Mouse (Mus musculus) left cerebral cortex, adult 9 months (tissue): Measurements from ENCODE around the gene Ric1.
A peak's percentile ranks its signal among the peaks of the same experiment; 100 is the strongest.

Experiments used
- DNase-seq, 2 experiments: peaks; one replicate each; pipeline ENCODE4 v3.0.0; 2022; ENCODE audit warnings: low spot score in 2 of 2

Gene Ric1

GRCm38 (mm10) chr19:29521637-29522435 lies at the start of gene Ric1:
Gene Ric1 (plus strand): TSS chr19:29522282.
- DNase-seq = peak; percentile 62 to 79

- no peak for DNase-seq
These were observed 49.7 kb upstream of the Ric1 start for GRCm38 (mm10) chr19:29472424-29472823.

DNA sequence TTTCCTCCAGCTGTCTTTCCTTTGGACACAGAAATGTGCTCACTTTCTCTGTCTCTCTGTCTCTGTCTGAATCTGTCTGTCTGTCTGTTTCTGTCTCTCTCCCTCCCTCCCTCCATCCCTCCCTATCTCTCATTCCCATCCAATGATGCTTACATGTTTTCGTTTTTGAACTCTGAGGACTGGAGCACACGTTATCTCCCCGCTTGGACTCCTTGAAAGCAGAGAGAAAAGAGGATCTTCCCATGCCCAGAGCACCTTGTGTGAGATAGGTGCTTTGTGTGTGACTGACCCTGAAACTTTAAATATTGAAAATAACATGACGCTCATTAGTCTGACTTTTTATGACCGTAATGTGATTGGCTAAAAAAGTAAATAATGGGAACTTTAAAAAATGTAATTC lies 49.1 kb upstream of the Ric1 start:
- no peak for DNase-seq

DNA sequence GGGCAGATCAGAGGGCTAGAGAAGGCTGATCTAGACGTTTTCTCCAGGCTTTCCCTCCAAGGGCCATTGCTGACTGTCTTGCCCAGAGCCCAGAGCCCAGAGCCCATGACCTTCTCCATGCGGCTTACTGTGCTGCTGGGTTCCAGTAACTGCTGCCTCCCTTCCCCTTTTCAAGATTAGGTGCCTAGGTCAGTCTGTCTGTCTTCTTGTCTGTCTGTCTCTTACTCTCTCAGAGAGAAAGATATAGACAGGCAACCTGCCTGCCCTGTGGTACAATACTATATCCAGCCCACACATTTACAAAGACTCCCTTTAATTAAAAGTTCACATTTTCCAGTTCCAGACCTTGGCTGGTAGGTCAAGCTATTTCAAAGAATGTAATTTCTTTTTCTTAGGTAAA lies 47.3 kb upstream of the Ric1 start:
- no peak for DNase-seq

DNA sequence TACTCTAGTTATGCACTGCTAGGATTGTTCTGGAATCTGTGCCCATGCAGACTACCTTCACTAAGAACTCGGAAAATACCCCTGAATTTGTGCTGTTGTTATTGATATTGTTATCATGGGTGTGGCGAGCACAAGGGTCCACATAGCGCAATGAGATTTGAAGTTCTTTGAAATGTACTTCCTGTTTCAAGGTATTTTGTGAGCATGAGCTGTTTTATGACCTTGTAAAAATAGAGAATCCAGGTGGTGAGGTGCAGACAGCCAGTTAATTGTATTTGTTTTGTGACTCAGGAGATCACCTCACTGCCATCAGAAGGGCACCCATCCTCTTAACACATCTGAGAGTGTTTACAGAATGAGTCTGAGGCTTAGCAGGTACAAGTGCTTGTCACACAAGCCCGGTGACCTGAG lies 46.9 kb upstream of the Ric1 start:
- DNase-seq = no peak

GRCm38 (mm10) chr19:29478598-29478997 lies 43.5 kb upstream of the Ric1 start:
- DNase-seq = no peak

DNA sequence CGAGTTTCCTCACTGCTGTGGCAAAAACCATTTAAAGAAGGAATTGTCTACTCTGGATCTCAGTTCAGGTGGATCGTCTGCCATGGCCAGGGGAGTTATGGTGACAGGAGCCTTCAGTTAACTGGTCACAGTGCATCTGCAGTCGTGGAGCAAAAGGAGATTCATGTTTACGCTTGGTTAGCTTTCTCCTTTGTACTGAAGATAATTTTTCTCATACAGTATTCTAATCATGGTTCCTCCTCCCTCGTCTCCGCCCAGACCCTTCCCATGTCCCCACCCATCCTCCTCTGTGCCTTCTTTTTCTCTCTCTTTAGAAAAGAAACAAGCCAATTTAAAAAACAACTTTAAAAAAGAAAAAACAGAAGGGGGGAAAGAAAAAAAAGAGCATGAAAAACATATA lies 40.5 kb upstream of the Ric1 start:
- DNase-seq = no peak

DNA sequence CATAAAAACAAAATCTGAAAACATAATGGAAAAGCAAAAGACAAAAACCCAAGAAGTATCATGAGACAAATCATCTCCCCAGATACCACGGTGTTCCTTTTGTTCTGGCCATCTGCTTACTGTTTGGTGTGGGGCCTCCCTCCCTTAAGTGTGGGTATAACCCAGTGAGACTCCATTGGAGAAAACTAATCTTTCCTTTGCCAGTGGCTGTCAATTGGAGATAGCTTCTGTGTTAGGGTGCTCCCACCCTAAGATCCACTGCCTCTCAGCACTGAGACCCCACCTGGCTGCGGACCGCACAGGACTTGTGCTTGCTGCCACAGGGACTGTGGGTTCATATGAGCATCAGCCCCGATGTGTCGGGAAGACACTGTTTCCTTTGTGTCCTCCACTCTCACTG lies 39.9 kb upstream of the Ric1 start:
- DNase-seq = no peak

- no peak for DNase-seq
These were observed 39.4 kb upstream of the Ric1 start for GRCm38 (mm10) chr19:29482637-29483036.

DNA sequence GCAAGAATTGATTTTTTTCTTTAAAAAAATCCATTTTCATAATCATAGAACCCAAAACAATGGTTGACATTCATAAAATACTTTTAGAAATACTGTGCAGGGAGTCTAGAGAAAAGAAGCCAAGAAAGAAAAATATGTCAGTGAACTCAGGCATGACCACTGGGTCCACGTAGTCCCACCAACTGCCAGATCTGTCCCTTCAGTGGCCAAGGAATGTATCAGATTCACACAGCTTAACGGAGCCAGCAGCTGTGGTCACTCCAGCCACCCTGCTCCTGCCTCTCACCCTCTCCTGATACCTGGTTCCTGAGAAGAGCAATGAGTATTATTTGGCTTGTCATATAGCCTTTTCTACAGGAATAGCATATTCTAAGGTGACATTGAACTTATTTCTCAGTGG lies 38.7 kb upstream of the Ric1 start:
- no peak for DNase-seq

- no peak for DNase-seq
These were observed 37.5 kb upstream of the Ric1 start for GRCm38 (mm10) chr19:29484537-29484936.

- no peak for DNase-seq
These were observed 36.7 kb upstream of the Ric1 start for GRCm38 (mm10) chr19:29485257-29485948.

DNA sequence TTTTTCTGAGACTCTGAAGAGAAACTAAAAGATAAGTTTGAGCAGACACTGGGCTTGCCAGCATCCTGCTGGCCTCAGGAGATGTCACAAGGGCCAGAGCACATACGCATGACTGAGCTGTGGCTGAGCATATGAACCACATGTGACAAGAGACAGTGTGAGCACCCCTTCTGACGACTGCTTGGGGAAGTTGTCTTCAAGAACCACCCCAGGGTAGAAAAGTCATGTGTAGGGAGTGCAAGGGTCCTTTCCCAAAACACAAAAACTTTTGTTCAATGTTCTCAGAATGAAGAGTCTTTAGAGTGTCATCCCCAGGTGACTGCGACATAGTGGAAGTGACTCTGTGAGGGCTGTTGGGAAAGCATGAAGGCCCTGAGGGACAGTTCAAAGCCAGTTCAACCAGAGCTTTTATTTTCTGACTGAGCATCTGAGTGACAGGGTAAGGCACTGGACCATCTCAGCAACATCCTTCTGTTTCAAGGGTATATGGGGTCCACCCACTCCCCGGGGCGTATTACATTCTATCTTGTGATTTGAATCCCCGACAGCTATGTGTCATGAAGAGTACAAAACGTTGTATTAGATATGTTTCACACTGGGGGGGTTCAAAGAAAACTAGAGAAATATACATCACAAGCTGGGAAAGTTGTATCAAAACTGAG lies 35.4 kb upstream of the Ric1 start:
- no peak for DNase-seq

DNA sequence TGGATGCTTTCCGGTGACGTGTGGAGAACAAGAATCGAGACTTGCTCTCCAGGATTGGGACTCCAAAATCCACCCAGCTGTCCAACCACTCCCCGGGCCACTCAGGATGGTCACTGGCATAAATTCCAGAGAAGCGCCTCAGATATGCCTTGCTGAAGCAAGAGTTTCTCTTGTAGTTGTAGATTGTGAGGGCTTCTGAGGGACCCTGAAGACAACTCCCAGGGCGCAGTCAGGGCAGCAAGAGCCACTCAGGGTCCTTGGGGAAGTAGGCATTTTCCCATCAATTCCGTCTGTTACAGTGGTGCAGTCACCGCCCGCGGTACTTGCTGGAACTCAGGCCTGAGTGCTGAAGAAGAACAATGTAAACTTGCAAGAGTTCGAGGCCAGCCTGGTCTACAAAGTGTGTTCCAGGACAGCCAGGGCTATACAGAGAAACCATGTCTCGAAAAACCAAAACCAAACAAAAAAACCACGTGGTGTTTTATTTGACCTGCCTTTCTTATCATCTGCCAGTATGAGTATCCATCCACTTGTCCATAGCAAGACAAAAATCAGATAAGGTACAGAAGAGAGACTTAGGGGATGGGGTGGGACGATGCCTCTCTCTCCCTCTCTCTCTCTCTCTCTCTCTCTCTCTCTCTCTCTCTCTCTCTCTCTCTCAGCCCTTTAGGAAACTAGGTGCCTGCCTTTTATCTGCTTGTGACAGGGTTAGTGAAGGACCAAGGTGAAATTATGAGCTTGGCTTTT lies 34.6 kb upstream of the Ric1 start:
- DNase-seq = no peak

GRCm38 (mm10) chr19:29488073-29488390 lies 34.0 kb upstream of the Ric1 start:
- DNase-seq = no peak

DNA sequence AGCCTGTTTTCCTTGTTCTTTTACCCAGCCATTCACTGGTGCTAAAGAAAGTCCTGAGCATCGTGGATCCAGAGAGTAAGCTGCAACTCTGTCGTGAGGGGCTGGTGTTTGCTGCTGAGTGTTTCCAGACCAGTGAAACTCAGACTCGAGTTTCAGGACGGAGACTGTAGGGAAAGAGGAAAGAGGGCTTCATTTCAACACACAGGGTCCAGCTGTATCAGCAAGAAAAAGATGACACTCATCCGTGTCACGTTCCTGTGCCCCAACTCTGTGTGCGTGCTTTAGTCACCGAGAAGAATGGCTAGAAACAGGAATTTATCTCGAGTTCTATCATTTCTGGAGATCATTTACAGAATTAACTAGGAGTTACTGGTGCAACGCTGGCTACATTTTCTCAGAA lies 33.7 kb upstream of the Ric1 start:
- no peak for DNase-seq

DNA sequence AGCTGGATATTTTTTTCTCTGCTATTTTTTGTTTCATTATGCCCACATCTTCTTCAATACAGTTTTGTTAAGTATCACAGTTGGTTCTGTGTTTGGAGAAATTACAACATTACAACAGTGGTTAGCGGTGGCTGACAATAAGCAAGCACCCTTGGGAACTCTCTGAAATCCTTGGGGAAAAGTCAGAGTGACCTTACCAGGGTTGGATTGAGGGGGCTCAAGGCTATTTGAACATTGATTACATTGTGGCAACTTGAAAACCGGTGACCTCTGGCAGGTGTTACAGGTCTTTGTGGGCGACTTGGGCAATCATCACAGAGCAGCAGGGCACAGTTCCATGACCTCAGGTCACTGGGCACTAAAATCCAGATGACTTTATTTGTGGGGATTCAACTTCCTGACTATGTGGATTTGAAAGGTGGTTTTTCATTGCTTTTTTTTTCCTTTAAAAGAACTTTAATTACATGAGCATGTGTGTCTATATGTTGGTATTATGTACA lies 32.2 kb upstream of the Ric1 start:
- DNase-seq = no peak

DNA sequence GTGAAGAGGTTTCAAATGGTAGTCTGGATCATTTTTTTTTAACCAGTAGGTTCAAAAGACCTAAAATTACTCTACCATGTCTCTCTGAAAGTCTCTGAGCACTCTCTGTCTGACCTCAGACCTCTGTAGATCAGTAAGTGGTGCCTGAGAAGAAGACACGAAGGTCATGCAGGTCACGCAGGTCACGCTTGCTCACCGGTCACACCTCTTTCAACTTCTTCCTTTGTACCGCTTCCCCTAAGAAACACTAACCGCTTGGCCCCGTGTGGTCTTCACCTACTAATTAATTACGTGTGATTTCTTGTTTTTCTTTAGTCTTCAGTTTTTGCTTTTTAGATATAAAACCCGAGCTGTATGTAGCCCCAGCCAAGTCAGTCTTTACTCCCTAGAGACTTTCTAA lies 30.6 kb upstream of the Ric1 start:
- no peak for DNase-seq

DNA sequence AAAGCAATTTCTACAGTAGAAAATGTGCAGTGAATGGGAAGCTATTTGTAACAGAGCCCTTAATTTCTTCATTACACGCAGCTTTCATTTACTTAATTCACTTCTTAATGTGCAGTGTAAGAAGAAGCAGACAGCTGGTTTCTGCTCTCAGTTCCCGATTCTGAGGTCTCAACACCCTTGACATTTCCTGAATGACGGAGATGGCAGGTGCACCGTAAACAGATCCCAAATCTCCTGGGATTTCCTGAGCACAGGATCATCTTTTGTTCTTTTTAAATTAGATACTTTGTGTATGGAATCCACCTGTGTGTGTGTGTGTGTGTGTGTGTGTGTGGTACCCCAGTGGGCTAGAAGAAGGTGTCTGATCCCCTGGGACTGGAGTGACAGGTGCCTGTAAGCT lies 27.6 kb upstream of the Ric1 start:
- DNase-seq = no peak

DNA sequence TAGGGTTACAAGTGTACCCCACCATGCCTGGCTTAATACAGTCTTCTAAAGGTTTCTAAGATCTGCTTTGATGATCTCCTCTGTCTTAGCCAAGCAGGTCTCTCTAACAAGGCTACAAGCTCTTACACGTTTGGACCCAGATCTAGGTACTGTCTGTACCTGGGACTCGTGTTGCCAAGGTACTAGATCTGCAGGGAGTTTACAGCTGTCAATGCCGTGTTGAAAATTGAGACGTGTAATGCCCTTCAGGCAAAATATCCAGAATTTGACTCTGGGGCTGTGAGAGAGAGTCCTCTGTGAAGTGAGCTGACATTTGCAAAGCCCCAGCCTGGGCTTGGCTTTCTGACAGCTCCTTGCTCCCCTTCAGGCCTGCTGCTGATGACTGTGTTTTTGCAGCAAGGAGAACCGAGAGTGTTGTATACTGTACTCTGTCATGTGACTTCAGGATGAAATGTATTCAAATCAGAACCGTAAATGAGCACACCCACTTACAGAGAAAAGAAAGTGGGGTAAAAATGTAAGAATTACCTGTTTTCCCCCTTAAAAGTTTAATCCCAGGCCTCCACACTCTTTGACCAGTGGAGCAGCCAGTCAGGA lies 26.0 kb upstream of the Ric1 start:
- DNase-seq = no peak

DNA sequence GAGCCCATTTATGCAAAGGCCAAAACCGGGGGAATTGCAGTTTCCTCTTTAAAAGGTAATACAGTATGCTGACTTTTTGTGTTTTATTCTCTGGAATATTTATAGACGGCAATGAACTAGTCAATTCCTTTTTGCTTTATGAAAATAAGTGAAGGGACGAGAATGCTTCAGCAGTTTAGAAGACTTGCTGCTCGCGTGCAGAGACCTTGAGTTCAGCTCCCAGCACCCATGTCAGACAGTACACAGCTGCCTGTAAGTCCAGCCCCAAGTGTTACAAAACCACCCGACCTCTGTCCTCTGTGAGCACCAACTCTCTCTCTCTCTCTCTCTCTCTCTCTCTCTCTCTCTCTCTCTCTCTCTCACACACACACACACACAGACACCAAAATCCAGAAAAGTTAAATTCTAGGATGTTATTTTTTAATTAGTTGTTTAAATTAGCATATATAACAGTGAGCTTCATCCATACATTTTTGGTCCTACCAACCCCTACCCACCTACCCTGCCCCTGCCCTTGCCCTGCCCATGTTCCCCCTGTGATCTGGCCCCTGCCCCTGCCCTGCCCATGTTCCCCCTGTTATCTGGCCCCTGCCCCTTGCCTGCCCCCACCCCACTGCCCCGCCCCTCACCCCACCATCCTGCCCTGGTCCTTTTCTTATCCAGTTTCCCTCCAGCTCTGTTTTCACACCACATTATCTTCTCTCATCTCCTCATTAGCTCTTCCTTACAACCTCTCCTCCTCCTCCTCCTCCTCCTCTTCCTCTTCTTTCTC lies 25.1 kb upstream of the Ric1 start:
- no peak for DNase-seq
